Mouse (Mus musculus) embryonic facial prominence, embryonic 13.5 days (tissue): ENCODE results near the gene Igfn1. TPM values are rescaled to one million over a fixed set of nuclear protein-coding genes. Genes with fewer than 3 reads are reported as not detected.

Experiments
- ATAC-seq: fragments of 200-750 bp; cut with Nextera tagmentation; 2 replicates; pipeline ENCODE4 v1.8.0; 2017; ENCODE audit warnings: low read depth; ENCODE audit not compliant: insufficient number of reproducible peaks, insufficient read depth, low FRiP score, low TSS enrichment
- H3K27ac ChIP-seq: fragments of 300-500 bp; sonication (generic); 2 replicates; pipeline ENCODE4 v1.5.1; 2015; ENCODE audit warnings: moderate library complexity, mild to moderate bottlenecking, inconsistent platforms
- H3K27me3 ChIP-seq: fragments of 300-500 bp; sonication (generic); 2 replicates; pipeline ENCODE4 v1.6.1; 2015; ENCODE audit warnings: mild to moderate bottlenecking, inconsistent platforms
- H3K36me3 ChIP-seq: fragments of 300-500 bp; sonication (generic); 2 replicates; pipeline ENCODE4 v1.6.1; 2015; ENCODE audit warnings: mild to moderate bottlenecking, inconsistent platforms
- H3K4me1 ChIP-seq: fragments of 300-500 bp; sonication (generic); 2 replicates; pipeline ENCODE4 v1.6.1; 2015; ENCODE audit warnings: inconsistent platforms
- H3K4me2 ChIP-seq: fragments of 300-500 bp; sonication (generic); 2 replicates; pipeline ENCODE4 v1.6.1; 2015; ENCODE audit warnings: moderate library complexity, mild to moderate bottlenecking, inconsistent platforms
- H3K4me3 ChIP-seq: fragments of 300-500 bp; sonication (generic); 2 replicates; pipeline ENCODE4 v1.5.1; 2015; ENCODE audit warnings: mild to moderate bottlenecking, inconsistent platforms
- H3K9ac ChIP-seq: fragments of 300-500 bp; sonication (generic); 2 replicates; pipeline ENCODE4 v1.6.1; 2015; ENCODE audit warnings: mild to moderate bottlenecking, inconsistent platforms
- H3K9me3 ChIP-seq: fragments of 300-500 bp; sonication (generic); 2 replicates; pipeline ENCODE4 v1.6.1; 2016; ENCODE audit warnings: inconsistent platforms
- WGBS: fragments of 180-500 bp; shearing (Covaris S2); methylation state at CpG from one replicate; pipeline ENCODE4 v1.1.7; 2015; ENCODE audit warnings: mixed read lengths; 5-methylcytosine and 5-hydroxymethylcytosine counted together
- polyA plus RNA-seq: library from polyadenylated mRNA; unstranded; fragments of >200 nt; fragmentation: Nextera tagmentation; extraction: Ambion mirVana; gene quantifications from 2 replicates; pipeline ENCODE4 v1.2.1, GENCODE M21; 2015

Gene Igfn1
- polyA plus RNA-seq, 1 experiment from 2014 or later: 0.06 TPM

- ATAC-seq: no peak
- H3K27ac ChIP-seq: no peak overlapping the region
Observed at GRCm38 (mm10) chr1:136038746-136039538, 32.8 kb upstream of the Igfn1 start.

DNA sequence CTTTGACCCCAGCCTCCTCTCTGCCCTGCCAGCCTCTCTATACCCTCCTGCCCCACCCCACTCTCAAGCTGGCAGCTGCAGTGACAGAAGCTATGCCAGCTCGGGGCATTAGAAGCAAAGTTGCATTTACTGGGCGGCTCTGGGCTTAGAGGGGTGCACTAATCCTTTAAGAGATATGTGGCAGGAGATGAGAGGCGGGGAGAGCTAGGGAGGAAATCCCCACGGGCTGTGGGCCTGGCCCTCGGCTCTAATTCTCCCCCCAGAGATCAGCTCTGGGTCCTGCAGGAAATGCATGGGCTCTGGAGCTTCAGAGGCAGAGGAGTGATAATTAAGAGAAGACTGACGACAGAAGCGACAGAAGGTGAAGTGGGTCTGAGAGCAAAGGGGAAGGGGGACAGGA, 26.8 kb upstream of the Igfn1 start:
- Histone ChIP-seq H3K27ac (no peak overlapping the region), H3K27me3 (no peaks in the 10 kb centered on the region), H3K36me3 (peaks cover 79% of the 10 kb centered on the region), H3K9ac (no peak overlapping the region), H3K4me3 (no peak overlapping the region), H3K4me2 (no peak overlapping the region), H3K4me1 (peaks cover 14% of the 10 kb centered on the region), H3K9me3 (no peaks in the 10 kb centered on the region)
- 67% methylated on average over 7 of the region's 7 CpGs for WGBS
- no peak for ATAC-seq

More at GRCm38 (mm10) chr1:136038746-136039538, 32.8 kb upstream of the Igfn1 start:
- Histone ChIP-seq H3K4me3 (no peak overlapping the region), H3K4me1 (peaks cover 18% of the 10 kb centered on the region), H3K9me3 (no peaks in the 10 kb centered on the region), H3K4me2 (no peak overlapping the region), H3K27me3 (no peaks in the 10 kb centered on the region), H3K9ac (no peak overlapping the region), H3K36me3 (peaks cover 19% of the 10 kb centered on the region)
- WGBS: 76% methylated on average over 5 of the region's 5 CpGs

- Histone ChIP-seq H3K36me3 (peaks cover 91% of the 10 kb centered on the region), H3K27me3 (no peaks in the 10 kb centered on the region), H3K9me3 (no peaks in the 10 kb centered on the region), H3K9ac (no peak overlapping the region), H3K4me1 (peaks cover 14% of the 10 kb centered on the region), H3K4me3 (no peak overlapping the region), H3K27ac (no peak overlapping the region), H3K4me2 (no peak overlapping the region)
- ATAC-seq: 0 out of 2 replicates have a peak, but pooled peaks have one; percentile 7
- 73% methylated on average over 8 of the region's 8 CpGs for WGBS
Observed at GRCm38 (mm10) chr1:136031697-136032096, 25.6 kb upstream of the Igfn1 start.

DNA sequence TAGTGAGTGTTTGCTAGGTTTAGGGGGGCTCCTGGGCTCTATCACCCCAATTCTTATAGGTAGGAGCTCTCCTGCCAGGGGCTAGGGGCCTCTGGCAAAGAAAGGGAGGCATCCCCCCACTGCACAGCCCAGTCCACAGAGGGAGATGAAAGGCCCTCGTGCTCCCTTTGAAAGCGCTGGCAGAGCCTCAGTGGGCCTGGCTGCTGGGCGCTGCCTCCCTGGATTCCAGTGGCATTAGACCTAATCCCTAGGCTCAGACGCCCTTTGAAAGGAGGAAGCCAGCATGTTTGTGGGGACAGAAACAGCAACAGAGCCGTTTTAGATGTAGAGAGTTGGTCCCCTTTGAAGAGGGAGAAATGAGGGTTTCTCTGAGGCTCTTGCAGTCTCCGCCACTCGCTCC, 24.1 kb upstream of the Igfn1 start:
- peak overlapping the region; percentile 44; the same call in 1 of the 2 replicates for H3K9ac ChIP-seq
- H3K4me1 ChIP-seq: peaks cover 14% of the 10 kb centered on the region
- H3K36me3 ChIP-seq: peaks cover 100% of the 10 kb centered on the region
- no peak for ATAC-seq
- no peak overlapping the region for H3K27ac ChIP-seq
- 41% methylated on average over 7 of the region's 7 CpGs for WGBS
- H3K27me3 ChIP-seq: no peaks in the 10 kb centered on the region
- H3K4me3 ChIP-seq: no peak overlapping the region
- H3K4me2 ChIP-seq: no peak overlapping the region
- no peaks in the 10 kb centered on the region for H3K9me3 ChIP-seq

DNA sequence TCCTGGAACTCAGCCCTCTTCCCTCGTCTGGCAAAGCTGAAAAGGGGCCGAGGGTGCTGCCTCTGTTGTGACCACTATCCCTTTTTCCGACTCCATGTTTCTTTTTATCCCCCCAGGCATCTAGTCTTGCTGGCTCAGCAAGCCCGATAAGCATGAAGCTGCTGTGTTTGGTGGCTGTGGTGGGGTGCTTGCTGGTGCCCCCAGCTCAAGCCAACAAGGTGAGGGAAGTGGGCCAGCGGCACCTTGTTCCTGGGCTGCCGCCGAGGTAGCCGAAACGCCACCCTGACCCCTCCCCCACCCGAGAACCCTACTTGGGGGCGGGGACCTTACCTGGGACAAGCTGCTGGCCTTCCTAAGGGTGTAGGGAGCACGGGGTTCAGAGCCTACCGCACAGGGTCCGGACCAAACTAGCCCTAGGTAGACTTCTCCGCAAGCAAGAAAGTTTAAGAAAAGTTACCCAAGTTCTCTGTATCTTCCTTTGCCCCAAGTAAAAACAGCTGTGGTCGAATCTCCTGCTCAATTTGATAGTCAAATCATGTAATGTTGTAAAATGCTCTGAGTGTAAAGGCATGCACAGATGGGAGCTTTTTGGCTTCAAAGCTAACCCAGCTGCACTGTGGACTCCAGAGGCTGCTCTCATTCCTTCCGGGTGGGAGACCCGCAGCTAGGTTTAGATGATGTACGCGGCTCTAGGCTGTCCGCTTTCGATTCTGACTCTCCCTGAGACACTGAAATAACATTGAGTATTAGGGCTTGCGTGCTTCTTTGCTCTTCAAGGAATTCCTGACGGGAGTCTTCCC, 12.4 kb upstream of the Igfn1 start:
- peak overlapping the region; percentile 88 for H3K4me2 ChIP-seq
- no peaks in the 10 kb centered on the region for H3K9me3 ChIP-seq
- WGBS: 2% methylated on average over 24 of the region's 24 CpGs
- H3K4me1 ChIP-seq: peaks cover 18% of the 10 kb centered on the region
- H3K27ac ChIP-seq: peak overlapping the region; percentile 89
- 0 out of 2 replicates have a peak, but pooled peaks have one; percentile 40 for ATAC-seq
- peak overlapping the region; percentile 89 for H3K9ac ChIP-seq
- H3K4me3 ChIP-seq: peak overlapping the region; percentile 78
- no peaks in the 10 kb centered on the region for H3K27me3 ChIP-seq
- H3K36me3 ChIP-seq: peaks cover 31% of the 10 kb centered on the region

- Histone ChIP-seq H3K4me1 (peaks cover 18% of the 10 kb centered on the region), H3K27me3 (no peaks in the 10 kb centered on the region), H3K9me3 (no peaks in the 10 kb centered on the region), H3K4me2 (peak overlapping the region; percentile 88), H3K27ac (peak overlapping the region; percentile 89), H3K9ac (peak overlapping the region; percentile 89), H3K4me3 (peak overlapping the region; percentile 78), H3K36me3 (peaks cover 25% of the 10 kb centered on the region)
- under 1% methylated on average over 22 of the region's 22 CpGs for WGBS
- peak; percentile 97 for ATAC-seq
Observed at GRCm38 (mm10) chr1:136017907-136018313, 11.8 kb upstream of the Igfn1 start.

GRCm38 (mm10) chr1:136017307-136017706, 11.2 kb upstream of the Igfn1 start:
- Histone ChIP-seq H3K9ac (no peak overlapping the region), H3K36me3 (peaks cover 19% of the 10 kb centered on the region), H3K4me3 (peak overlapping the region; percentile 78; the same call in 1 of the 2 replicates), H3K27me3 (no peaks in the 10 kb centered on the region), H3K4me1 (peaks cover 18% of the 10 kb centered on the region), H3K27ac (peak overlapping the region; percentile 48), H3K4me2 (peak overlapping the region; percentile 88), H3K9me3 (no peaks in the 10 kb centered on the region)
- 35% methylated on average over 2 of the region's 2 CpGs for WGBS
- ATAC-seq: no peak

DNA sequence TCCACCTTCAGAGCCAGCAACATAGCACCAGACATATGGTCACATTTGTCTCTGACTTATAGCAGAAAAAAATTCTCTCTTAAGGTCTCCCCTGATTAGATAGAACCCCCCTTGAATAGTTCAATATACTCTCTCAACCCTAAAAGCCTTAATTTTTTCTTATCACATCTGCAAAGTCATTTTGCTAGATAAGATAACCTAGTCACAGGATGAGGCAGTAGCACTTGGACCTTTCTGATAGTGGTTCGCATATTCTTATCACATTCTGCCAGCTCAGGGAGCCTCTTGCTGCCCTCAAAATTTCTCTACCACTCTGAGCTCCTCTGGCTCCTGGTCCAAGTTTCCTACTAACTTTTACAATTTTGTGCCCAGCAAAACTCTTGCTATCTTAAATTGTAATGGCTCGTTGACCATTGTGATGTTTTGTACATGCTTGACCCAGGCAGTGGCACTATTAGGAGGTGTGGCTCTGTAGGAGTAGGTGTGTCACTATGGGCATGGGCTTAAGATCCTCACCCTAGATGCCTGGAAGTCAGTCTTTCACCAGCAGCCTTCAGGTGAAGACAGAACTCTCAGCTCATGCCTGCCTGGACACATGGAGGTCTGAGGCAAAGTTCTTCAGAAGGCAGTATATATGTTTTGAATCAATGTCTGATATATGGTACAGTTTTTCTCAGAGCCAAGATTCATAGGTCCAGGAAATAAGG, 8.8 kb upstream of the Igfn1 start:
- Histone ChIP-seq H3K36me3 (no peaks in the 10 kb centered on the region), H3K9ac (no peak overlapping the region), H3K27me3 (no peaks in the 10 kb centered on the region), H3K4me1 (peaks cover 18% of the 10 kb centered on the region), H3K9me3 (no peaks in the 10 kb centered on the region), H3K4me2 (no peak overlapping the region), H3K4me3 (no peak overlapping the region), H3K27ac (no peak overlapping the region)
- WGBS: 81% methylated on average over 2 of the region's 2 CpGs
- ATAC-seq: no peak

- peaks cover 7% of the 10 kb centered on the region for H3K27me3 ChIP-seq
- H3K9ac ChIP-seq: no peak overlapping the region
- no peaks in the 10 kb centered on the region for H3K36me3 ChIP-seq
- no peak overlapping the region for H3K4me3 ChIP-seq
- H3K27ac ChIP-seq: no peak overlapping the region
- H3K4me1 ChIP-seq: peaks cover 7% of the 10 kb centered on the region
- no peak for ATAC-seq
- H3K9me3 ChIP-seq: no peaks in the 10 kb centered on the region
- no peak overlapping the region for H3K4me2 ChIP-seq
- WGBS: 79% methylated on average over 4 of the region's 4 CpGs
Observed at GRCm38 (mm10) chr1:136013513-136013912, 7.4 kb upstream of the Igfn1 start.

DNA sequence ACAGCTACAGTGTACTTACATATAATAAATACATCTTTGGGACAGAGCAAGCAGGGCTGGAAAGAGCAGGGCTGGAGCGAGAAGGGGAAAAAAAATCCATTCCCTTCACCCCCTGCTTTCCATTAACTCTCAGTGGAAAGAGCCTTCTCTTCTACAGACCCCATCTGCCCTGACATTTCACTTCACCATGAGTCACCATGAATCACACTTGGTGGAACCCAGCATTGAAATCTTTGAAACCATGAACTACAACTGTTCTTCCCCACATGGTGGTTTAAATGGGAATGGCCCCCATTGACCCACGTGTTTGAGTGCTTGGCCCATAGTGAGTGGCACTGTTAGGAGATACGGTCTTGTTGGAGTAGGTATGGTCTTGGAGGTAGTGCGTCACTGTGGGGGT, 4.1 kb upstream of the Igfn1 start:
- no peaks in the 10 kb centered on the region for H3K36me3 ChIP-seq
- 85% methylated on average over 4 of the region's 4 CpGs for WGBS
- ATAC-seq: no peak
- H3K27me3 ChIP-seq: peaks cover 34% of the 10 kb centered on the region
- no peak overlapping the region for H3K4me2 ChIP-seq
- H3K4me1 ChIP-seq: peaks cover 6% of the 10 kb centered on the region
- no peaks in the 10 kb centered on the region for H3K9me3 ChIP-seq
- H3K4me3 ChIP-seq: no peak overlapping the region
- no peak overlapping the region for H3K27ac ChIP-seq
- H3K9ac ChIP-seq: no peak overlapping the region

- ATAC-seq: no peak
- Histone ChIP-seq H3K27ac (no peak overlapping the region), H3K27me3 (peaks cover 34% of the 10 kb centered on the region), H3K4me3 (peak overlapping the region; percentile 46), H3K9ac (peak overlapping the region; percentile 68; the same call in 1 of the 2 replicates), H3K9me3 (no peaks in the 10 kb centered on the region), H3K4me2 (peak overlapping the region; percentile 79), H3K4me1 (peaks cover 6% of the 10 kb centered on the region), H3K36me3 (no peaks in the 10 kb centered on the region)
- WGBS: 22% methylated on average over 8 of the region's 8 CpGs
Observed at GRCm38 (mm10) chr1:136008159-136008533, 2.0 kb upstream of the Igfn1 start.
